Mouse (Mus musculus) lung, postnatal 0 days (tissue): Measurements from ENCODE around the gene Jam2.

Experiments
- CTCF ChIP-seq: IDR thresholded peaks from 2 replicates; pipeline ENCODE4 v1.5.1; 2016; ENCODE audit warnings: antibody characterized with exemption, mild to moderate bottlenecking
- EP300 ChIP-seq: IDR thresholded peaks from 2 replicates; pipeline ENCODE4 v1.6.1; 2016; ENCODE audit warnings: antibody characterized with exemption, mild to moderate bottlenecking, control low read depth

DNA sequence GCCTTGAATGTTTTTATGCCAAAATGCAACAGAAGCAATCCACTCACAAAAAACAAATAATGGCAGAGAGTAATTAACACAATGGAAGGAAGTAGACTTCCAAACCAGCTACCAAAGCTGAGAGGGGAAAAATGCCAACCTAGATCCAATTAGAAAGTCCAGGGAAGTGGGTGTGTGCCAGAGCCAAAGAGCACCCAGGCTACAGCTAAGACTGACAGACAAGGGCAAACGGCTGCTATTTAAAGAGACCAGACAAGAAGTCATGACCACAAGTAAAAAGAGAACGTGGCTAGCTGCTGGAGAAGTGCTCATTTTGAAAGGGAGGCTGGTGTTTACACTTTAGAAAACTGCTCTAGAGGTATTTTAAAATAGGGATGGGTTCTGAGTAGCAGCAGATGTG lies 9.4 kb downstream of the Jam2 start:
- TF ChIP-seq CTCF (no peak), EP300 (no peak)
